Mouse (Mus musculus): ENCODE data around the gene Gba2. TPM values are rescaled to one million over a fixed set of nuclear protein-coding genes. Genes with fewer than 3 reads are reported as not detected.

Gba2 gene
- total RNA-seq, 2 experiments from 2014 or later = 23.5 to 28.1 TPM

- no peak for ATAC-seq (replicated peaks; ENCODE audit: low FRiP score, poor library complexity, severe bottlenecking)
Observed at GRCm38 (mm10) chr4:43583421-43583820, 4.7 kb upstream of the Gba2 start.

- no peak for ATAC-seq (replicated peaks; ENCODE audit: low FRiP score, poor library complexity, severe bottlenecking)
Observed at GRCm38 (mm10) chr4:43582241-43582640, 3.6 kb upstream of the Gba2 start.

- ATAC-seq (replicated peaks; ENCODE audit: low FRiP score, poor library complexity, severe bottlenecking) = no peak
Observed at GRCm38 (mm10) chr4:43581381-43581780, 2.7 kb upstream of the Gba2 start.

GRCm38 (mm10) chr4:43580721-43581120 lies 2.0 kb upstream of the Gba2 start:
- ATAC-seq (replicated peaks; ENCODE audit: low FRiP score, poor library complexity, severe bottlenecking) = no peak

GRCm38 (mm10) chr4:43579731-43580130 lies 1.1 kb upstream of the Gba2 start:
- no peak for ATAC-seq (replicated peaks; ENCODE audit: low FRiP score, poor library complexity, severe bottlenecking)

GRCm38 (mm10) chr4:43579256-43579655 lies 583 bp upstream of the Gba2 start:
- ATAC-seq (replicated peaks; ENCODE audit: low FRiP score, poor library complexity, severe bottlenecking) = no peak

- ATAC-seq (replicated peaks; ENCODE audit: low FRiP score, poor library complexity, severe bottlenecking) = no peak
Observed at GRCm38 (mm10) chr4:43577237-43577881, 1.3 kb downstream of the Gba2 start.

GRCm38 (mm10) chr4:43575356-43575755 lies 3.3 kb downstream of the Gba2 start:
- ATAC-seq (replicated peaks; ENCODE audit: low FRiP score, poor library complexity, severe bottlenecking) = no peak

GRCm38 (mm10) chr4:43573561-43573960 lies 5.1 kb downstream of the Gba2 start:
- no peak for ATAC-seq (replicated peaks; ENCODE audit: low FRiP score, poor library complexity, severe bottlenecking)

GRCm38 (mm10) chr4:43571395-43572045 lies 7.2 kb downstream of the Gba2 start:
- ATAC-seq (replicated peaks; ENCODE audit: low FRiP score, poor library complexity, severe bottlenecking) = no peak

- ATAC-seq (replicated peaks; ENCODE audit: low FRiP score, poor library complexity, severe bottlenecking) = no peak
Observed at GRCm38 (mm10) chr4:43567140-43567539, 11.5 kb downstream of the Gba2 start.

- no peak for ATAC-seq (replicated peaks; ENCODE audit: low FRiP score, poor library complexity, severe bottlenecking)
Observed at GRCm38 (mm10) chr4:43564231-43564630, 14.4 kb downstream of the Gba2 start.

- no peak for ATAC-seq (replicated peaks; ENCODE audit: low FRiP score, poor library complexity, severe bottlenecking)
Observed at GRCm38 (mm10) chr4:43563601-43563875, 15.1 kb downstream of the Gba2 start.

- no peak for ATAC-seq (replicated peaks; ENCODE audit: low FRiP score, poor library complexity, severe bottlenecking)
Observed at GRCm38 (mm10) chr4:43562769-43563600, 15.7 kb downstream of the Gba2 start.

- ATAC-seq (replicated peaks; ENCODE audit: low FRiP score, poor library complexity, severe bottlenecking) = peak; percentile 87
Observed at GRCm38 (mm10) chr4:43561997-43562768, 16.5 kb downstream of the Gba2 start, which contains the start of the genes Creb3 and Tln1. Gene Creb3 (plus strand): TSS chr4:43562332. Gene Tln1 (minus strand): TSS chr4:43562691.

GRCm38 (mm10) chr4:43561436-43561996 lies 17.2 kb downstream of the Gba2 start:
- ATAC-seq (replicated peaks; ENCODE audit: low FRiP score, poor library complexity, severe bottlenecking) = peak; percentile 61

- no peak for ATAC-seq (replicated peaks; ENCODE audit: low FRiP score, poor library complexity, severe bottlenecking)
Observed at GRCm38 (mm10) chr4:43560976-43561375, 17.7 kb downstream of the Gba2 start.

GRCm38 (mm10) chr4:43560243-43560611 lies 18.4 kb downstream of the Gba2 start:
- no peak for ATAC-seq (replicated peaks; ENCODE audit: low FRiP score, poor library complexity, severe bottlenecking)

GRCm38 (mm10) chr4:43559519-43560242 lies 19.0 kb downstream of the Gba2 start:
- ATAC-seq (replicated peaks; ENCODE audit: low FRiP score, poor library complexity, severe bottlenecking) = no peak

Measured in erythroid progenitor cell, adult 5-6 weeks (primary cell).